Mouse (Mus musculus) C2C12 (cell line): ENCODE results near the gene Tube1. TPM values are rescaled to one million over a fixed set of nuclear protein-coding genes. Genes with fewer than 3 reads are reported as not detected.
"Not testable (repeated sequence)": the region's sequence is repeated elsewhere in the genome, so short reads cannot be mapped to it uniquely, and the experiment has no call there.

Experiments
- H3K27me3 ChIP-seq: one replicate; pipeline ENCODE4 v1.6.1; 2011; ENCODE audit not compliant: control insufficient read depth, insufficient read depth, insufficient read length
- H3K36me3 ChIP-seq: one replicate; pipeline ENCODE4 v1.6.1; 2011; ENCODE audit not compliant: control insufficient read depth, insufficient read depth
- H3K4me3 ChIP-seq: one replicate; pipeline ENCODE4 v1.5.1; 2011; ENCODE audit warnings: mild to moderate bottlenecking, control low read depth; ENCODE audit not compliant: poor library complexity, insufficient read depth, severe bottlenecking
- H3K79me2 ChIP-seq: one replicate; pipeline ENCODE4 v1.6.1; 2011; ENCODE audit not compliant: control insufficient read depth, insufficient read depth
- H3K79me3 ChIP-seq: one replicate; pipeline ENCODE4 v1.6.1; 2011; ENCODE audit warnings: low read depth, control low read depth
- H3ac ChIP-seq: one replicate; pipeline ENCODE3; 2011; ENCODE audit warnings: low read depth; ENCODE audit not compliant: control insufficient read depth, insufficient read length
- CEBPB ChIP-seq: IDR thresholded peaks from one replicate; pipeline ENCODE4 v1.6.1; 2011; ENCODE audit warnings: low read depth, mild to moderate bottlenecking, control low read depth, moderate library complexity
- CTCF ChIP-seq: IDR thresholded peaks from one replicate; pipeline ENCODE4 v1.5.1; 2011; ENCODE audit not compliant: control insufficient read depth, insufficient read depth, insufficient read length
- FOSL1 ChIP-seq: IDR thresholded peaks from one replicate; pipeline ENCODE4 v1.8.0; 2011; ENCODE audit warnings: mild to moderate bottlenecking, low read length; ENCODE audit not compliant: poor library complexity, insufficient read depth, severe bottlenecking
- MAX ChIP-seq: IDR thresholded peaks from one replicate; pipeline ENCODE4 v1.6.1; 2011; ENCODE audit warnings: mild to moderate bottlenecking, control low read depth
- MYOD1 ChIP-seq: IDR thresholded peaks from one replicate; pipeline ENCODE4 v1.6.1; 2011; ENCODE audit warnings: low read depth; ENCODE audit not compliant: control insufficient read depth, insufficient read length
- MYOG ChIP-seq: IDR thresholded peaks from one replicate; pipeline ENCODE4 v1.6.1; 2011; ENCODE audit not compliant: control insufficient read depth, insufficient read length; ENCODE audit errors: extremely low read depth
- USF1 ChIP-seq: IDR thresholded peaks from one replicate; pipeline ENCODE4 v1.6.1; 2011; ENCODE audit warnings: low read depth, mild to moderate bottlenecking, control low read depth, moderate library complexity
- polyA plus RNA-seq: library from polyadenylated mRNA; unstranded; fragments of >200 nt; fragmentation: generic; extraction: Trizol; gene quantifications from one replicate; pipeline ENCODE4 v1.2.1, GENCODE M21; 2012; ENCODE audit warnings: missing spikeins

Tube1 gene
- polyA plus RNA-seq, 1 experiment = 3.3 TPM

DNA sequence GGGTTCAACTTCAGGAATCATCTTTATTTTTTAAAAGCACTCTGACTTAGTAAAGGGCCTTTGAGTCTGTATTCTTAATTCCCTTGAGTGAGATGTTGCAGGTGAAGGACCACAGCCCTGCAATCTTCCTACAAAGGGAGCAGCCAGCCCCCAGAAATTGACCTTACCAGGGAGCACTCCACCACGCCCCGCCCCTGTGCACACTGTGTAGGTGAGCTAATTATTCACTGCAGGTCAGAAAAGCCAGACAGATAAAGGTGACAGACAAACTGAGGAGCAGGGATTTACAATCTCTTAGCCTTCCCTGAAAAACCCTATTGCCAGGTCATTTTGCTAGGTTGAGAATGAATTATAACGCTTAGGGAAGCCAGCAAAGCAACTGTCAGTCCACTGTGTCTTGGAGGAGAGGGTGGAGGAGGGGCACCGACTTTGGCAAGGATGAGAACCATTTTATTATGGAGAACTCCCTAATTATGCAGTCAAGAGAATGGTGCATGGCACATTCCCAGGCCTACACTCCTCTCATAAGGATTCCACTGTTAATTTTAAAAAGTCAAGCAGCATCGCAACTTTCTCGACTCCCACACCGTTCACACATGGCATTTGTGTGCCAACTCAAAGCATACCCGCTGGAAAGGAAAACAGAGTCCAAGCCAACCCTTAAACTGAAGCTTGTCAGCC, 51.2 kb downstream of the Tube1 start:
- Histone ChIP-seq H3K79me2 (no peaks in the 10 kb centered on the region), H3K27me3 (no peaks in the 10 kb centered on the region), H3K4me3 (no peak overlapping the region), H3K79me3 (no peaks in the 10 kb centered on the region), H3K36me3 (no peaks in the 10 kb centered on the region), H3ac (no peak overlapping the region)
- TF ChIP-seq CEBPB = no peak
- no peak for TF ChIP-seq FOSL1
- TF ChIP-seq CTCF = no peak
- no peak for TF ChIP-seq MYOD1
- no peak for TF ChIP-seq MYOG
- TF ChIP-seq USF1 = no peak
- no peak for TF ChIP-seq MAX

GRCm38 (mm10) chr10:39185545-39185906, 51.8 kb downstream of the Tube1 start:
- H3K79me3 ChIP-seq = no peaks in the 10 kb centered on the region
- no peaks in the 10 kb centered on the region for H3K79me2 ChIP-seq
- H3K36me3 ChIP-seq = no peaks in the 10 kb centered on the region
- TF ChIP-seq MAX (no peak), CEBPB (no peak), CTCF (no peak), MYOD1 (no peak), USF1 (no peak), FOSL1 (no peak), MYOG (no peak)
- H3ac ChIP-seq = no peak overlapping the region
- no peaks in the 10 kb centered on the region for H3K27me3 ChIP-seq
- H3K4me3 ChIP-seq = no peak overlapping the region

DNA sequence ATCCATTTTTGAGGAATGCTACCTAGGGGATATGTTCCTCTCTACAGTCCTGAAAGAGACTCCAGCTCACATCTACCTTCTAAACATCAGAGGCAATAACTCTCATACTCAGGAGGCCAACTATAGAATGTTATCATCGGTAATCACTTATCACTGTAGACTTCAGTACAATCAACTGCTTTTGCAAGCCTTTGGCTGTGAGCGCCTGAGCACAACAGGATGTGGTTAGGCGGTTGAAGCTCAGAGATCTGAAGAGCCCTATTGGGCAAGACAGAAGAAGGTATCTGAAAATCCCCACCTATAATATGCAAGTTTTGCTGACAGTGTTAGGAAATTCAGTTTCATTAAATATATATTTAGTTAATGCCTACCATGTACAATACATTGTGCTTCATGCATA, 58.9 kb downstream of the Tube1 start:
- H3ac ChIP-seq = no peak overlapping the region
- TF ChIP-seq MYOG = no peak
- no peak for TF ChIP-seq CTCF
- TF ChIP-seq MAX = no peak
- no peak for TF ChIP-seq FOSL1
- TF ChIP-seq MYOD1 = no peak
- no peak for TF ChIP-seq CEBPB
- TF ChIP-seq USF1 = no peak

DNA sequence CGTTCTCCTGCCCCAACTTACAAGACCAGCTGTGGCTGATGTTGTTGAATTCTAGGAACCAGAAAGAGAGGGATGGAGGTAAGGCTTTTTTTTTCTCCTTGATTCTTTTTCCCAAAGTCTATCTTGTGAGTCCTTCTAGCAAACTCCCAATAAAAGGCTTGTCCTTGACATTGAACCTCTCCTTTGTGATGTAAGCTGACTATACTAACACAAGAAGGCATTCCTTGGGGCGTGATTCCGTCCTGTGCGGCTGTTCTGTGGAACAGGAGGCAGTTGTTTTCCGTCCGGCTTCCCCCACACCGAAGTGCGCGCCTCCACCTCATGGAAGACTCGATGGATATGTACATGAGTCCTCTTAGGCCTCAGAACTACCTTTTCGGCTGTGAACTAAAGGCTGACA, 64.4 kb downstream of the Tube1 start:
- H3K27me3 ChIP-seq, H3K79me3 ChIP-seq, H3K4me3 ChIP-seq, H3K79me2 ChIP-seq, H3ac ChIP-seq, H3K36me3 ChIP-seq: not testable (repeated sequence)

More for the DNA sequence above, 58.9 kb downstream of the Tube1 start:
- Histone ChIP-seq H3K27me3 (no peaks in the 10 kb centered on the region), H3K4me3 (no peak overlapping the region), H3K36me3 (no peaks in the 10 kb centered on the region), H3K79me3 (no peaks in the 10 kb centered on the region), H3K79me2 (no peaks in the 10 kb centered on the region)

Other genes starting within 250 kb of the Tube1 start
- 0.02 TPM for gene Lama4, start 168.5 kb upstream of the Tube1 start, polyA plus RNA-seq
- 3.7 TPM for gene Fam229b, start 62 bp upstream of the Tube1 start, polyA plus RNA-seq
- gene Ccn6, start 29.8 kb downstream of the Tube1 start, polyA plus RNA-seq = not detected
- 16.1 TPM for gene Fyn, start 234.9 kb downstream of the Tube1 start, polyA plus RNA-seq